Mouse (Mus musculus) kidney, embryonic 15.5 days (tissue): ENCODE measurements around the gene Lpxn. TPM values are rescaled to one million over a fixed set of nuclear protein-coding genes. Genes with fewer than 3 reads are reported as not detected.

Experiments used
- ATAC-seq: fragments of 200-750 bp; cut with Nextera tagmentation; replicated peaks from 2 replicates; pipeline ENCODE4 v1.8.0; 2017; ENCODE audit warnings: moderate TSS enrichment; ENCODE audit not compliant: low FRiP score
- H3K27ac ChIP-seq: fragments of 300-500 bp; sonication (generic); 2 replicates; pipeline ENCODE4 v1.5.1; 2015; ENCODE audit warnings: mild to moderate bottlenecking, inconsistent platforms
- H3K27me3 ChIP-seq: fragments of 300-500 bp; sonication (generic); 2 replicates; pipeline ENCODE4 v1.6.1; 2015; ENCODE audit warnings: inconsistent platforms
- H3K36me3 ChIP-seq: fragments of 300-500 bp; sonication (generic); 2 replicates; pipeline ENCODE4 v1.6.1; 2015; ENCODE audit warnings: inconsistent platforms
- H3K4me1 ChIP-seq: fragments of 300-500 bp; sonication (generic); 2 replicates; pipeline ENCODE4 v1.6.1; 2015; ENCODE audit warnings: inconsistent platforms
- H3K4me2 ChIP-seq: fragments of 300-500 bp; sonication (generic); 2 replicates; pipeline ENCODE4 v1.6.1; 2015; ENCODE audit warnings: moderate library complexity, mild to moderate bottlenecking, inconsistent platforms
- H3K4me3 ChIP-seq: fragments of 300-500 bp; sonication (generic); replicated peaks from 2 replicates; pipeline ENCODE4 v1.5.1; 2015; ENCODE audit warnings: mild to moderate bottlenecking, inconsistent platforms
- H3K9ac ChIP-seq: fragments of 300-500 bp; sonication (generic); 2 replicates; pipeline ENCODE4 v1.6.1; 2015; ENCODE audit warnings: mild to moderate bottlenecking, inconsistent platforms
- H3K9me3 ChIP-seq: fragments of 300-500 bp; sonication (generic); replicated peaks from 2 replicates; pipeline ENCODE4 v1.6.1; 2016; ENCODE audit warnings: inconsistent platforms
- WGBS: fragments of 180-500 bp; shearing (Covaris S2); methylation state at CpG from one replicate; pipeline ENCODE4 v1.1.7; 2015; ENCODE audit warnings: mixed read lengths; 5-methylcytosine and 5-hydroxymethylcytosine counted together
- polyA plus RNA-seq: library from polyadenylated mRNA; unstranded; fragments of >200 nt; fragmentation: Nextera tagmentation; extraction: Ambion mirVana; gene quantifications from 2 replicates; pipeline ENCODE4 v1.2.1, GENCODE M21; 2015

The Lpxn gene
- 1.3 and 1.4 TPM in 2 replicates for polyA plus RNA-seq

DNA sequence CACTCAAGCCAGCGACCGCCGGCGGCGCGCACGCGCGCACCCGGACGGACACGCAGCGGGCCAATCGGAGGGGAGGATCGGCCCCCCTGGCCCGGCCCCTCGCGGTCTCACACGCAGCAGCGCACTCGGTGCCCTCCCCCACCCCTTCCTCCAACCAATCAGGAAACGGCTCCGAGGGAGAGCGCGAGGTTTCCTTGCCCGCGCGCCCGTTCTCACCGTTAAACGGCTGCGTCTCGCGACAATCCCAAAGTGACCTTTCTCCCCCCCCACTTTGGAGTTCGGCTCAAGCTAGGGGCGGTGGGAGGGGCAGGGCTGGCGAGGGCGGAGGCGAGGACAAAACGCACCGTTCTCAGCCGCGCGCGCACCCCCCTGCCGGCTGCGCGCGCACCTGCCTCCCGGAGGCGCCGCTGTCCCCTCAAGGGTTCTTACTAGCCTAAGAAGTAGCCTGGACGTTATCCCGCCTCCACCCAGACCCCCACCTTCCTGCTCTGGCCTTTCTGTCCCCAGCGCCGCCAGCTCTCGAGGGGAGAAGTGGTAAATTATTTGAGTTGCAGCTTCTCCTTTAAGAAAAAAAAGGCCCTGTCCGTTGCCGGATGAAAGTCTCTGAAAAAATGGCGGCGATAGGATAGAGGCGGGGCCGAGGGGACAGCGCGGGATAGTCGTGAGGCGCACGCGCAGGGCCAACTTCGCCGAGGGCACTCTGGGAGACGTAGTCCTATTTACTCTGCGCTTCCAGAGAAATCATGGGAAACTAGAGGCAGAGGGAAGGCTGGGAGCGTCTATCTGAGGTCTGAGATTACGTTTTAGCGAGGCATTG is at the start of gene Lpxn, which contains the start of gene Zfp91:
TSS of gene Lpxn (plus strand) at position 683 of the 817 bp plus-strand sequence.
TSS of gene Zfp91 (minus strand) at position 616 of the 817 bp plus-strand sequence.
- ATAC-seq: peak; percentile 96
- peaks cover 5% of the 10 kb centered on the region; the same call in 1 of the 2 replicates for H3K4me1 ChIP-seq
- under 1% methylated on average over 68 of the region's 76 CpGs for WGBS
- H3K4me3 ChIP-seq: peak within 1 kb of the TSS; percentile 96
- H3K36me3 ChIP-seq: no peaks in the 10 kb centered on the region
- H3K27me3 ChIP-seq: no peaks in the 10 kb centered on the region
- peak within 1 kb of the TSS; percentile 99 for H3K9ac ChIP-seq
- peak within 1 kb of the TSS; percentile 100 for H3K27ac ChIP-seq
- no peaks in the 10 kb centered on the region for H3K9me3 ChIP-seq
- peak within 1 kb of the TSS; percentile 80 for H3K4me2 ChIP-seq

DNA sequence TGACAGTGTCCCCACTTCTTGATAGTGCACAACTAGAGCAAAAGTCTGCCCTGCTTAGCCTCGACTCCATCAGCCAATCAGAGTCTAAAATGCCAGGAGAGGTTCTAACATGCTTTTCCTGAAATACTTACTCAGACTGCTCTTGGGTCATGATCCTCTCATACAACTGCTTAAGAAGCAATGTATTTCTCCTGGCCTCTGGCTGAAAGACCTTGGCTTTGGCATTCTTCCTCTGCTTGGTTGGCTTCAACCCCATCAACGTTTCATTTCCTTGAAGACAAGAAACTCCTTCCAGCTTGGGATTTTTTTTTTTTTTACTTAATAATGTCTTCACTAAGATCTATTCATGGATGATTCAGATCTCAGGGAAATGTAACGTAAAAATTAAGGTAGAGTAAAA is 39.7 kb upstream of the Lpxn start:
- H3K4me2 ChIP-seq: no peak overlapping the region
- no peaks in the 10 kb centered on the region for H3K36me3 ChIP-seq
- no peak overlapping the region for H3K9ac ChIP-seq
- WGBS: 74% methylated on average over 3 of the region's 3 CpGs
- no peaks in the 10 kb centered on the region for H3K27me3 ChIP-seq
- H3K4me1 ChIP-seq: no peaks in the 10 kb centered on the region
- ATAC-seq: no peak
- H3K27ac ChIP-seq: no peak overlapping the region
- no peaks in the 10 kb centered on the region for H3K9me3 ChIP-seq
- H3K4me3 ChIP-seq: no peak overlapping the region

DNA sequence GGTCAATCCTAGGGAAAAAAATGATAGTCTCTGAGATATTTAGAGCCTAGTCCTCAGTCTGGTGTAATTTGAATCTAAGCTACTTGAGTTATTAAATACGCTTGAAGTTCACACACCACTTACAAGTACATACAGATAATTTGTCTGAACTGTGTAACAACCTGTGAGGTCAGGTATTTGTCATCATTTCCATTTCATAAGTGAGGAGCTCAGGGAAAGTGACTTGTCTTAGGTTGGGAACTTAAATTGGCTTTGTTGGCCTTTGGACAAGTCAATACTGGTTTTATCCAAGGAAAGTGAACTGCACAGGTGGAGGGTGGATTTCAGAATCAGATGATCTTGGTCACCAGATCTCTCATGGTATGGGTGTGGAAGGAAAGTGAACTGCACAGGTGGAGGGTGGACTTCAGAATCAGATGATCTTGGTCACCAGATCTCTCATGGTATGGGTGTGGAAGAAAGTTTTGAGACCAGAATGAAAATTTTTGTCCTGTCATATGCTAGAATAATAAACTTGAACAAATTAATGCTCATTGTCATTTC is 37.0 kb upstream of the Lpxn start:
- Histone ChIP-seq H3K4me3 (no peak overlapping the region), H3K4me2 (no peak overlapping the region), H3K4me1 (no peaks in the 10 kb centered on the region), H3K9ac (no peak overlapping the region), H3K27me3 (no peaks in the 10 kb centered on the region), H3K9me3 (no peaks in the 10 kb centered on the region), H3K36me3 (peaks cover 21% of the 10 kb centered on the region), H3K27ac (no peak overlapping the region)
- 98% methylated on average over 1 of the region's 1 CpGs for WGBS
- no peak for ATAC-seq

DNA sequence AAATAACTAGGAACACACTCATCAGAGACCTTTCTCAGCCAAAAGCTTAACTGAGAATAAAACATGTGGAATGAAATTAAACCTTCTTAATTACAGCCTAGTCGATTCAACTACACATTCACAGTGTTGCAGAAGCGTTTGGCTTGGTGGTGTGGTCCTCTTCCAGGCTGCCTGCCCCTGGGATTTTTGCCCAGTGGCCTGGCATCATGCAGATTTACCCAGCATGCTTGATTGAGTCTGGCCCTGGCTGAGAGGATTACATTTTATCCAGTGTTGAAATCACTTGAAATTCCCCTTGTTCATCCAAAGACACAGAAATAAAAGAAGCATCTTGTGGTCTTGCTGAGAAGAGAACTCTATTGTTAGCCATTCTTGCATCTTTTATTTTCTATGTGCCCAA is 36.3 kb upstream of the Lpxn start:
- Histone ChIP-seq H3K36me3 (peaks cover 27% of the 10 kb centered on the region), H3K9ac (no peak overlapping the region), H3K9me3 (no peaks in the 10 kb centered on the region), H3K27ac (no peak overlapping the region), H3K4me2 (no peak overlapping the region), H3K4me1 (no peaks in the 10 kb centered on the region), H3K27me3 (no peaks in the 10 kb centered on the region), H3K4me3 (no peak overlapping the region)
- no peak for ATAC-seq
- WGBS: 85% methylated on average over 2 of the region's 2 CpGs

DNA sequence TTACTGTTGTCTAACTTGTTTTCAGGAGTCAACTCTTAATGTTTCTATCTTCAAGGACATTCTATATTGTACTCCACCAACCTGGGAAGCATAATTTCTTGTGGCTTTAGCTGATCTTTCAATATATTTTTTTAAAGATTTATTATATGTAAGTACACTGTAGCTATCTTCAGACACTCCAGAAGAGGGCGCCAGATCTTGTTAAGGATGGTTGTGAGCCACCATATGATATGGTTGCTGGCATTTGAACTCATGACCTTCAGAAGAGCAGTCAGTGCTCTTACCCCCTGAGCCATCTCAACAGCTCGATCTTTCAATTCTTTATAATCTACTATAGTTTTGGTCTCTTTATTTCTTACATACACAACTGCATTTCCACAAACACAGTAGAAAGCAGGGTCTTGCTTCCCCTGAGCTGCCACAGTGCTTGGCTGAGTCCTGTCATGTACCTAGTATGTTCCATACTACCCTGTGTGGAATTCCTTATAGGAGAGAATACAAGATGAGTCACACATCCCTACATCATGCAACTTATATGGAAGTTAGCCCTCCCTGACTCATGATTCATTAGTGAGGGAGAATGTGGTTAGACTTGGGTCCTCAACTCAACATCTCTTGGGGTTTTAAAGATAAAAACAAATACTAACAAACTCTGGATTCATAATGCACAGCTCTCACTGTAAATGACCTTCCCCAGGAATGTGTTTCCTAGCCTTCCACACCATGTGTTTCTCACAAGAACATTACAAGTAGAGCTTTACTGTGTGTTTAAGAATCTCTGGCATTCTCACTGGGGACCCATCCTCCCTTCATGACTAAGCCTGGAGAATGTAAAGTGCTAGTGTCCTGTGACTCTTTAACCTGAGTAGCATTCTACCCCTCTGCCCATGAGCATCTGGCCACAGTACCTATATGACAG is 33.5 kb upstream of the Lpxn start:
- peaks cover 40% of the 10 kb centered on the region for H3K36me3 ChIP-seq
- H3K4me2 ChIP-seq: no peak overlapping the region
- no peaks in the 10 kb centered on the region for H3K27me3 ChIP-seq
- WGBS: 68% methylated on average over 2 of the region's 2 CpGs
- ATAC-seq: 0 out of 2 replicates have a peak, but pooled peaks have one; percentile 33
- H3K9me3 ChIP-seq: no peaks in the 10 kb centered on the region
- no peak overlapping the region for H3K27ac ChIP-seq
- no peak overlapping the region for H3K9ac ChIP-seq
- no peak overlapping the region for H3K4me3 ChIP-seq
- no peaks in the 10 kb centered on the region for H3K4me1 ChIP-seq

GRCm38 (mm10) chr19:12765308-12765707 is 30.7 kb upstream of the Lpxn start, which contains the start of gene Cntf:
TSS of gene Cntf (minus strand) at chr19:12765632.
- ATAC-seq: peak; percentile 65; the same call in 1 of the 2 replicates
- no peak within 1 kb of the TSS for H3K27ac ChIP-seq
- peaks cover 68% of the 10 kb centered on the region for H3K36me3 ChIP-seq
- no peak within 1 kb of the TSS for H3K9ac ChIP-seq
- 19% methylated on average over 7 of the region's 7 CpGs for WGBS
- no peaks in the 10 kb centered on the region for H3K27me3 ChIP-seq
- no peak within 1 kb of the TSS for H3K4me2 ChIP-seq
- H3K9me3 ChIP-seq: no peaks in the 10 kb centered on the region
- H3K4me3 ChIP-seq: no peak within 1 kb of the TSS
- no peaks in the 10 kb centered on the region for H3K4me1 ChIP-seq

GRCm38 (mm10) chr19:12770888-12771287 is 25.1 kb upstream of the Lpxn start:
- no peaks in the 10 kb centered on the region for H3K9me3 ChIP-seq
- no peak for ATAC-seq
- H3K9ac ChIP-seq: no peak overlapping the region
- no peak overlapping the region for H3K4me2 ChIP-seq
- peaks cover 77% of the 10 kb centered on the region for H3K36me3 ChIP-seq
- no peaks in the 10 kb centered on the region for H3K4me1 ChIP-seq
- 91% methylated on average over 5 of the region's 5 CpGs for WGBS
- no peaks in the 10 kb centered on the region for H3K27me3 ChIP-seq
- H3K27ac ChIP-seq: no peak overlapping the region
- no peak overlapping the region for H3K4me3 ChIP-seq

DNA sequence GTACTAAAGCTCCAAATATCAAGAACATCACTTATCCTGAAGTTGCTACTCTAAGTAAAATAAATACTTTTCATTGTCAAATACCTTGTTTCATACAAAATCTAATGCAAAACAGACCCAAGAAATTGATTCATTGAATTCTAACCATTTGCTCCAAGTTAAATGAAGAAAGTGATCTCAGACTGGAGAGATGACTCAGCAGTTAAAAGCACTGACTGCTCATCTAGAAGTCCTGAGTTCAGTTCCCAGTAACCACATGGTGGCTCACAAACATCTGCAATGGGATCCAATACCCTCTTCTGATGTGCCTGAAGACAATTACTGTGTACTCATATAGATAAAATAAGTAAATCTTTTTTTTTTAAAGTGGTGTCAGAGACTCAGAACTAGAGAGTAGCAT is 15.6 kb upstream of the Lpxn start:
- Histone ChIP-seq H3K9me3 (no peaks in the 10 kb centered on the region), H3K36me3 (peaks cover 24% of the 10 kb centered on the region), H3K27me3 (no peaks in the 10 kb centered on the region), H3K4me1 (no peaks in the 10 kb centered on the region), H3K27ac (no peak overlapping the region), H3K9ac (no peak overlapping the region), H3K4me3 (no peak overlapping the region), H3K4me2 (no peak overlapping the region)
- ATAC-seq: no peak

GRCm38 (mm10) chr19:12786803-12787395 is 9.1 kb upstream of the Lpxn start:
- peaks cover 7% of the 10 kb centered on the region for H3K36me3 ChIP-seq
- 77% methylated on average over 2 of the region's 2 CpGs for WGBS

GRCm38 (mm10) chr19:12787721-12788120 is 8.3 kb upstream of the Lpxn start:
- Histone ChIP-seq H3K27me3 (no peaks in the 10 kb centered on the region), H3K36me3 (peaks cover 7% of the 10 kb centered on the region), H3K27ac (no peak overlapping the region), H3K4me1 (peaks cover 3% of the 10 kb centered on the region; the same call in 1 of the 2 replicates), H3K4me2 (no peak overlapping the region), H3K9ac (no peak overlapping the region), H3K4me3 (no peak overlapping the region), H3K9me3 (no peaks in the 10 kb centered on the region)
- no peak for ATAC-seq
- WGBS: 58% methylated on average over 4 of the region's 4 CpGs

More at GRCm38 (mm10) chr19:12786803-12787395, 9.1 kb upstream of the Lpxn start:
- Histone ChIP-seq H3K4me2 (no peak overlapping the region), H3K9me3 (no peaks in the 10 kb centered on the region), H3K4me1 (peaks cover 3% of the 10 kb centered on the region; the same call in 1 of the 2 replicates), H3K4me3 (no peak overlapping the region), H3K9ac (no peak overlapping the region), H3K27me3 (no peaks in the 10 kb centered on the region), H3K27ac (no peak overlapping the region)
- no peak for ATAC-seq

DNA sequence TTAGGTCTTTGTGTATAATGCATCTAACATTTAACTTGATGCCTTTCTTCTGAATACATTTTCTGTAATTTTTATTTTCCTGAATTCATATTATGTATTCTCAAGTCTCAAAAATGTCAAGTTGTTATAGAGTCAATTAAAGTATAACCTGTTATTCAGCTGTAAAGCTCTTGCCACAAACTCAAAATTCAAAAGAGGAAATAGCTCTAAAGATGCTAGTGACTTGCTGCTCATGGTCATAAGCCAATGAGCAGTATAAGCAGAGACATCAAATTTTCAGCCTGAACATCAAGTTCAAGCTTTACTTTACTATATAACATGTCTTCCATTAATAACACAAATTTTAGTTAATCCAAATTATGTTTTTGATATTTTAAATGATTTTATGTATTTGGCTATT is 3.6 kb upstream of the Lpxn start:
- H3K4me1 ChIP-seq: peaks cover 5% of the 10 kb centered on the region; the same call in 1 of the 2 replicates
- H3K9me3 ChIP-seq: no peaks in the 10 kb centered on the region
- H3K27me3 ChIP-seq: no peaks in the 10 kb centered on the region
- peaks cover 7% of the 10 kb centered on the region for H3K36me3 ChIP-seq
- no peak overlapping the region for H3K9ac ChIP-seq
- H3K27ac ChIP-seq: no peak overlapping the region
- ATAC-seq: no peak
- no peak overlapping the region for H3K4me2 ChIP-seq
- no peak overlapping the region for H3K4me3 ChIP-seq
